Mouse (Mus musculus): ENCODE measurements around the gene Soat2. TPM values are rescaled to one million over a fixed set of nuclear protein-coding genes. Genes with fewer than 3 reads are reported as not detected.

Soat2 gene
- polyA plus RNA-seq, 1 experiment from 2014 or later = 0.28 TPM

Other genes with a start within 250 kb of the Soat2 start
- gene Krt4, start 225.8 kb upstream of the Soat2 start, polyA plus RNA-seq (2014; fragmentation: Nextera tagmentation; extraction: Ambion mirVana) = 0.11 and 0.38 TPM in 2 replicates
- gene Krt79, start 210.2 kb upstream of the Soat2 start, polyA plus RNA-seq (2014; fragmentation: Nextera tagmentation; extraction: Ambion mirVana) = 0.41 and 0.49 TPM in 2 replicates
- gene Krt78, start 196.2 kb upstream of the Soat2 start, polyA plus RNA-seq (2014; fragmentation: Nextera tagmentation; extraction: Ambion mirVana) = not detected in 2 replicates
- gene Krt8, start 146.0 kb upstream of the Soat2 start, polyA plus RNA-seq (2014; fragmentation: Nextera tagmentation; extraction: Ambion mirVana) = 179 and 184 TPM in 2 replicates
- gene Krt18, start 122.3 kb upstream of the Soat2 start, polyA plus RNA-seq (2014; fragmentation: Nextera tagmentation; extraction: Ambion mirVana) = 140 and 164 TPM in 2 replicates
- gene Eif4b, start 76.8 kb upstream of the Soat2 start, polyA plus RNA-seq (2014; fragmentation: Nextera tagmentation; extraction: Ambion mirVana) = 85.1 and 139 TPM in 2 replicates
- gene Tns2, start 50.1 kb upstream of the Soat2 start, polyA plus RNA-seq (2014; fragmentation: Nextera tagmentation; extraction: Ambion mirVana) = 39.1 and 46.6 TPM in 2 replicates
- gene Spryd3, start 14.3 kb upstream of the Soat2 start, polyA plus RNA-seq (2014; fragmentation: Nextera tagmentation; extraction: Ambion mirVana) = 9.0 and 11.1 TPM in 2 replicates
- 24.0 and 27.1 TPM in 2 replicates for gene Igfbp6, start 6.2 kb upstream of the Soat2 start, polyA plus RNA-seq (2014; fragmentation: Nextera tagmentation; extraction: Ambion mirVana)
- 30.1 and 59.9 TPM in 2 replicates for gene Zfp740, start 52.7 kb downstream of the Soat2 start, polyA plus RNA-seq (2014; fragmentation: Nextera tagmentation; extraction: Ambion mirVana)
- 50.6 and 68.1 TPM in 2 replicates for gene Csad, start 54.2 kb downstream of the Soat2 start, polyA plus RNA-seq (2014; fragmentation: Nextera tagmentation; extraction: Ambion mirVana)
- gene Itgb7, start 81.4 kb downstream of the Soat2 start, polyA plus RNA-seq (2014; fragmentation: Nextera tagmentation; extraction: Ambion mirVana) = 1.1 and 1.7 TPM in 2 replicates
- 17.9 and 23.9 TPM in 2 replicates for gene Rarg, start 107.0 kb downstream of the Soat2 start, polyA plus RNA-seq (2014; fragmentation: Nextera tagmentation; extraction: Ambion mirVana)
- 0.37 and 0.84 TPM in 2 replicates for gene Gm9918, start 120.0 kb downstream of the Soat2 start, polyA plus RNA-seq (2014; fragmentation: Nextera tagmentation; extraction: Ambion mirVana)
- gene Mfsd5, start 128.9 kb downstream of the Soat2 start, polyA plus RNA-seq (2014; fragmentation: Nextera tagmentation; extraction: Ambion mirVana) = 53.7 and 65.3 TPM in 2 replicates
- gene Espl1, start 145.7 kb downstream of the Soat2 start, polyA plus RNA-seq (2014; fragmentation: Nextera tagmentation; extraction: Ambion mirVana) = 33.6 and 35.2 TPM in 2 replicates
- gene Pfdn5, start 175.6 kb downstream of the Soat2 start, polyA plus RNA-seq (2014; fragmentation: Nextera tagmentation; extraction: Ambion mirVana) = 481 and 576 TPM in 2 replicates
- gene Myg1, start 181.2 kb downstream of the Soat2 start, polyA plus RNA-seq (2014; fragmentation: Nextera tagmentation; extraction: Ambion mirVana) = 117 and 129 TPM in 2 replicates
- 73.3 and 84.7 TPM in 2 replicates for gene Aaas, start 200.2 kb downstream of the Soat2 start, polyA plus RNA-seq (2014; fragmentation: Nextera tagmentation; extraction: Ambion mirVana)
- gene Sp7, start 216.7 kb downstream of the Soat2 start, polyA plus RNA-seq (2014; fragmentation: Nextera tagmentation; extraction: Ambion mirVana) = 1.0 and 2.0 TPM in 2 replicates